Mouse (Mus musculus): ENCODE results near the gene Nos1ap.

Gene Nos1ap

DNA sequence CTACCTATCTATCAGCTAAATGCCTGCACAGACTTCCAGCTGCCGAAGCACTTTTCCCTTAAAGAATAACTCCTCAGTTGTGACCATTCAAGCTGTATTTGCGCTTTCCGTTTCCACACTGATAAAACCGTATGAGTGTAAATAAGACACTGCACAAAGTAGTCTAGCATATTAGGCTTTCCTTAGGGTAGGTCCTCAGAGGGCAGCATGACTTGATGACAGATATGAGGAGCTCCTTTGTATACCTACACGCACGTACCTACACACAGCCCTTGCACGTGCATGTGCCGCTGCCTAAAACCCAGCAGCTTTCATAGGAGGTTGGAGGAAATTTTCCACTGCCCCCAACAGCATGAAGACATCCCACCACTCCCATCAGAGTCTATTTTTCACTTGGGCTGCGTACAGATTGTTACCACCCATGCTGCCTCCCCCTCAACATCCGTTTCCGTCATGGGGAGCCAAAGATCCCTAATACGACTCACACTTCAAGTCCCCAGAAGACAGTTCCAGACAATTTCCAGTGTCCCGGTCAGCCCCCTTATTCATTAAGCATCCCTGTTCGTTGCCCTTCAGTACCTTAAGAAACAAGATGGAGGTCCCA is 41.4 kb downstream of the Nos1ap start:
- no peak for DNase-seq (ENCODE audit: low spot score in 2 of 2)

DNA sequence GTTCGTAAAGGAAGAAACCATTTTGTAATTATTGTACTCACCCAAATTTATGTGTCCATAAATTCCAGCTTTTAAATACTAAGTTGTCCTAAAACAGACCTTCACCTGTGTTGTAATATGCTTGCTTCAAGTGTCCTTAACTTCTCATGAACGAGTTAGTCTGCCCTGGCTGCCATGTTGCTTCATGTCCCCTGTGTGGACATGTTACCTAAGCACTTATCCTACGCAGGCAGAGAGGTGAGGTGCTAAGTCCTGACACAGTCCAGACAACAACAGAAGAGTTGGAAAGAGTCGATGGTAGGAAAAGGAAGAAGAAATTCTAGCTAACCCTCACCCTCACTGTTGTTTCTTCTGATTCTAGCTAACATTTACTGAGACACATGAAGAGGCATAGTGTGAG is 43.4 kb downstream of the Nos1ap start:
- no peak for DNase-seq (ENCODE audit: low spot score in 2 of 2)

DNA sequence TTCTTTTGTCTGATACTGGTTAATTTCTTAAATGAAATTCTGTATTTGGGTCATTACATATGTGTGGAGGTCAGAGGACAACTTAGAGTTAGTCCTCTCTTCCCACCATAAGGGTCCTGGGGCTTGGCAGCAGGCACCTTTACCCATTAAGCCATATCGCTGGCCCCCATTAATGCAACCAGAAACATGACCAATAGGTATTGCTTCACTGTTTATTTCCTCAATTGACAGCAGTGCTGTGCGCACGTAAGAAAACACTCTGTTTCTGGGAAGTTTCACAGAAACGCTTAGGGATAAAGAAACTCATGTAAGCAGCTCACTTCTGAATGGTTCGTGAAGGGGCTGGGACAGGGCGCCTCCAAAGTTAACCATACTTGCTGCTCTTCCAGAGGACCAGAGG is 44.4 kb downstream of the Nos1ap start:
- DNase-seq (ENCODE audit: low spot score in 2 of 2), result no peak

DNA sequence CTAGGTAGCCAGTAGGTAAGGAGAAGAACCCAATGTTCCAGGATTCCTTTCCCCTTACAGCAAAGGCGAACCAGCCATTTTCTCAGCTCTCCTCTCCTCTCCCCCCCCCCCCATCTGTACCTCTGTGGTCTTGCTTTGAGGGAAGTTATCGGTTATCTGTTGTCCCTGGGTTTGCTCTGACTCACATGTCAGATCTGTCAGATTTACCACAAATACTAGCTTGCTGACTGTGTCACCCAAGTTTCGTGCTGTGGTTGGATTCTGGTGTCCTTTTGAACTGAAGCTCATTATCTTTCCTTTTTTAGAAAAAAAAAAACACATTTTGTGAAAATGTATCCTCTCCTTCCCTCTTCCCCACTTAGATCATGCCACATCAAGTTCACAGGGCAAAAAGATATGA is 50.2 kb downstream of the Nos1ap start:
- no peak for DNase-seq (ENCODE audit: low spot score in 2 of 2)

DNA sequence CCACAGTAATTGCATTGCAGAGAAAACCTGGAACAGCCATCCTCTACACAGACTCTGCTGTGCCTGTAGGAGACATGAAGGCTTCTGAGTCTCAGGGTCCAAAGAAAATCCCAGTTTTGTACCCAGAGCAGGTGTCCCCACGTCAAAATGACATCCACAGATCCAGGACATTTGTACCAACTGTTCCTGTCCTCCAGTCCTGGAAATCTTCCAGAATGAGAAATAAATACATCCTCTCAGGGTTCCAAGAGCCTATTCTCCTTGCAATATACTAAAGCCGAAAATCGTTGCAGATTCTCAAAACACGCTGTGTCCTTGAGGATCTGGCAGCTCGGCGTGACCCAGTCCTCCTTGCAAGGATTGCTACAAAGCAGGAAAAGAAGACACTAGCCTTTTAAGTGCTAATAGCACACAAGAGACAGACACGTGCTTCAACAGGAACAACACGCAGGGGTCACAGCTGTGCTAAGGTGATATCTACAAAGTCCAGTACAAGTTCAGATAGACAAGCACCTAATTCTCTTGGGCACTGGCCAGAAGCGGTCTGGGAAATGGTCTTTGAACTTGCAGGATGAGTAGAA is 51.1 kb downstream of the Nos1ap start:
- DNase-seq (ENCODE audit: low spot score in 2 of 2), result no peak

DNA sequence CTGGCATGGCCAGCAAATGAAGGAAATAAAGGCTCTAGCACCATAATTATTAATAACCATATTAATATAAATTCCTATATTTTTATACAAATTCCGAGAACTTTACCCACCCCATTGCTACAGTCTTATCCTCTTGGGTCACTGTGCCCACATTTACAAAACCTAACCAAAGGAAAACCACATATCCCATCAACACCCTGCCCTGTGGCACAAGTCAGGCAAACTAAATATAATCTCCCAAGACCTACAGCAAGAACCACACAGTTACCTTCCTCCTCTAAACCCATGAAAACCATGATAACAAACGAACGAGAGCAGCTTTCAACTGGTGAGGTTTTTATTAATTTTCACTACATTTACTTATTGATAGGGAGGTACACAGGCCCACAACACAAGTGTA is 53.3 kb downstream of the Nos1ap start:
- DNase-seq (ENCODE audit: low spot score in 2 of 2), result no peak

DNA sequence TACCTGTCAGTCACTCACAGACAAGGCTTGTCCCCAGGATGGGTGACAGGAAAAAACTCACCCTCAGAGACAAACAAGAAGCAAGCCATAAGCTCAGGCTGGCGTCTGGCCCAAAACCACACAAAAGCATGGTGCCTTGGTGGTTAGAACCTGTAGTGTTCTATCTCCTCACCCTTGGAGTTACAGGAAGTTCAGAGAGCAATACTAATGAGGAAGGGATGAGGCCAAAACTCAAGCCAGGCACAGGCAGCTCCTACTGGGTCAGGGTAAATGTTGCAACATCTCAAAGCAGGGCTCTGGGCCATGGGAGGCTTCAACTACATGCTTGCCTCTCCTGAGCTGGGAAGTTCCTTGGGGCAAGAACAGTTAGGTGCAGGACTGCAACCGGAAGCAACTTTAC is 54.4 kb downstream of the Nos1ap start:
- DNase-seq (ENCODE audit: low spot score in 2 of 2), result no peak

DNA sequence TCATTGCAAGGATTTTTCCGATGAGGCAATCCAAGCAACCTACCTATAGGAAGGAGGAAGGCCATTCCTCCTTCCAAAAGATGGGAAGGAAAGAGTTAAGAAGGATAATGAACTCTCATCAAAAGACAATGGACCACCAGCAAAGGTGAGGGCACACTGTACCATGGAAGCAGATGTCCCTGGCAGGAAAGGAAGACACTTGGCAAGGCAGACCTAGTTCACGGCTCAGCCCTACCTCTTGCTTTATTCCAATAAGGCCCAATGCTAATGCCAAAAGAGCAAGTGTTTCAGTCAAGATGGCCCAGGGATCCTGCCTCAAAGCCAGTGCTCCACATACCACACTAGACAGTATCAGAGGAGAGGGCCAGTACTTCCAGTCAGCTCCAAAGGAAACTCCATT is 58.4 kb downstream of the Nos1ap start:
- no peak for DNase-seq (ENCODE audit: low spot score in 2 of 2)

DNA sequence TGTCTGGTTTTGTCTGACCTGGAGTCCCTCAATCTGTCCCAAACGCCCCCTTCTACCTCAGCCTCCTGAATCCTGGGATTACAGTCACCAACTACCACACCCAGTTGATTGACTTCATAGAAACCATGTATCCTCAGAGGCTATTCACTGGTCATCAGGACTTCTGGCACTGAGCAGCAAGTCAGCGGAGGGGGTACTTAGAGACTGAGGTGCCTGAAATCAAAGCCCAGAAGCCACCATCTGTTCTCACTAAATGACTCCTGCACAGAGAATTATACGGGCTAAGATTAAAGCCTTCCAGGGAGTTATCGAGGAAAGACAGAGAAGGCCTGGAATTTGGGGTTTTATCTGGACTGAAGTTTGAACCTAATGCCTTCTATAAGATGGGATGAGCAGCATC is 59.2 kb downstream of the Nos1ap start:
- no peak for DNase-seq (ENCODE audit: low spot score in 2 of 2)

DNA sequence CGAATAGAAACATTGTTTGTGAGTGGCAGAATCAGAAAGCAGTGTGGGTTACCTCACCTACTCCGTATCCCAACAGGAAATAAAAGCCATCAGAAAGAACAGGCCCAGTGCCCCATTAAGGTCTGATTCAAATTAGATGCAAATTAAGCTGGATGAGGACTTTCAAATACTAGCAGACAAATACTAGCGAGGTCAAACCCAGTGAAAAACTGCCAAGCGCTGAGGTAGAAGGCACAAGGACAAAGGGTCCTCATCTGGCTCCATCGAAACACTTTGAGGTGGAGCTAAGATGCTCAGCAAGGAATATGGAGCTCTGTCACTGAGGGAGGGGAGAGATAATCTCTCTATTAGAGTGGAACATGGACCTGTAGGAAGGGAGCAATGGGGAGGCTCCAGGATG is 66.8 kb downstream of the Nos1ap start:
- DNase-seq (ENCODE audit: low spot score in 2 of 2), result no peak

DNA sequence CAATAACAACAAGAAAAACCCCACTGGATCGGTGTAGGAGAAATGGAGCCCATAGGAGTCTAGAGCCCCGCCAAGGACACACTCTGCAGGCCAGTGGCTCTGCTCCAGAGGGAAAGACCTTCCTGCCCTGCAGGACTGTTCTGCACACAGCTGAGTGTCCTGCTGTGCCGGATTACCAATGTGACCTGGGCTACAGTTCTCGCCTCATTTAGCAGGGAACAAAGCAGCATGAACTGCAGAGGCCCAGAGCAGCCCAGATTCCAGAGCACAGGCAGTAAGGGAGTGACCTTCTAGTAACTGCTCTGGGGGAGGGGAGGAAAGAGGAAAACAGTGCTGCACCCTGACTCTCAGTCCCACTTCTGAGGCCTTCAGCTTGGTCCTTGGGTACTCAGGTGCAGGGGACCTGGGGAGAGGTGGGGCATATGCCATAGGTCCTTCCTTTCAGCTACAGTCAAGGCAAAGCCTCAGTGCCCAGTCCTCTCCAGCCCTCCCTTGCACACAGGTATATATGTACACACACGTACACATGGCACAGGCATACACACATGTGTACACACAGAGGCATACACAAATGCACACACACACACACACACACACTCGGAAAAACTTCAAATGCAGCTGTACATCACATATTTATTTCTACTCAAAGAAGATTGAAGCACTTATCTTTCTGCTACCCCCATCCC is 68.0 kb downstream of the Nos1ap start:
- no peak for DNase-seq (ENCODE audit: low spot score in 2 of 2)

DNA sequence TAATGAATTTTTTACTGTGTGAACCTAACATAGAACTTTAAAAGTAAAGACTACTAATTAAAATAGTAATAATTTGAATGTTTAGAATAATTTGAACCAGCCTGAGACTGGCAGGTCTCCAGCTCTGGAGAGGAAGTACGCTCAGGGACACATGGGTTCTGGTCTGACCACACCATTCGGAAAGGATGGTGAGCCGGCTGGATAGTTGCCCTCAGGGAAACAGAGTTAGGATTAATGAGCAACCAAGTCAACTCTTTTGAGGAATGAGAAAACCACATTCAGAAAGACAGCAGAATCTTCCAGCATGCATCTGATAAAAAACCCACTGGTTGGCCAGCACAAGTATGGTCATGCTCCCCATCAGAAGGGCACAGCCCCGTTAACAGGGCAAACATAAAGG is 69.5 kb downstream of the Nos1ap start:
- no peak for DNase-seq (ENCODE audit: low spot score in 2 of 2)

DNA sequence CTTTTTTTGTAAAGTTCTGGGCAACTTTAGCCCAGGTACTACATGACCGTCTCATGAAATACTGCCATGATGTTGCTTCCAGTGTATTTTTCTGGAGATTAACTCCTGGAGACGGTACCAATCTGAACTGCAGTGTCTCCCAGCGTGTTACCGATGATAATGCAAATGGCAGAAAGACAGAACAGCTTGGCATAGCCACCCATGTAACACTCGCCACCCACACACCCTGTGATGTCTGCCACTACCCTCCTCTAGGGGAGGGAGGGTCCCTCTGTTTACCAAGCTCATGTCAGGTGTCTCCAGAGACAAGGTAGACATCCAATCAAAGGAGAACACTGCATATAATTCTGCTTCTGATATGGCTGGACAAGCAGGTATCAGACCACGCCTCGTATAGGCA is 70.0 kb downstream of the Nos1ap start:
- no peak for DNase-seq (ENCODE audit: low spot score in 2 of 2)

DNA sequence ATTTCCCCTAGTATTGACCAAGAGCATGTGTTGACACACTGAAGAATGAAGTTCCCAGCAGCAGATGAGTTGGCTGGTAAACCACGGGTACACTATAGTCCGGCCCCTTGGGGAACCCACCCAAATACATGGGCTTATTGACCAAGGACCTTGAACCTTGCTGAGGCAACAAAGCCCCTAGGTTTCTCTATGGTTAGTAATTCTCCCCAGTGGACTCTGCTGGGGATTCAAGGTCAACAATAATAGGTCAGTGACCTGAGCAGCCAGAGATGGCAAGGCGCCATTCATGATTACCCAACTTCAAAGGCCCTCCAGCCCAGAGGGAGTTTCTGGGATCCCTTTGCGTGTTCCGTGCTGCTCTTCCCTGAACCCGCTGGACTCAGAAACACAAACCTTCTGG is 73.5 kb downstream of the Nos1ap start:
- no peak for DNase-seq (ENCODE audit: low spot score in 2 of 2)

DNA sequence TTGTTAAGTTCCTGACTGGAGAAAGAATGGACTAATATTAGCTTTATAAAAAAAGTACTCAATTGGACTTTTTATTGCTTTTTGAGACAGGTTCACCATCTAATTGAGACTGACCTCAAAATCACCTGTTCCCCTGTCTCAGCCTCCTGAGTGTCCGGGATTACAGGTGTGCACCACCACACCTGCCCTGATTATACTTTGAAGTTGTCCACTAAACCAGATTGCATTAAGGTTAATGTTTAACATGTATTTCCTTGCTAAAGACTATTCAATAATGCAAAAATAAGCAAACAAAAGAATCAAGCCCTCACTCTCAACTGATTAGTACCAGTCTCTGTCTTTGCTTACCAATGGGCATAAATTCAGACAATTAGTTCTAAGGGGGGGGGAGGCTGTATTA is 74.2 kb downstream of the Nos1ap start:
- DNase-seq (ENCODE audit: low spot score in 2 of 2), result no peak

DNA sequence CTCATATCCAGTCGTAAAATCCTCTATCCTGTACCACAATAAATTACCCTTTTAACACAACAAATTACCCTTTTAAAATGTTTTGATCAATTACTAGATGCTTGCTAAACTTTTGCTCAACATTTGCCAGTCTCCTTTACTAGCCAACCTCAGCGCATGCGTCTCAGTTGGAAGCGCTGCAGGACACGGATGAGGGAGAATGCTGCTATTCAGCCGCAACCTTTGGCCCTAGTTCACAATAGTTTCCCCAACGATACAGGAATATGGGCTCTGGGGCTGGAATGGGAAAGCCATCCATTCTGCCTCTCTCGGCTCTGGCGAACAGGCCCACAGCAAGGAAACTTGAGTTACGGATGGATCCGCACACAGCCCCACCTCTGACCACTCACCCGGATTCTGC is 75.4 kb downstream of the Nos1ap start:
- no peak for DNase-seq (ENCODE audit: low spot score in 2 of 2)

DNA sequence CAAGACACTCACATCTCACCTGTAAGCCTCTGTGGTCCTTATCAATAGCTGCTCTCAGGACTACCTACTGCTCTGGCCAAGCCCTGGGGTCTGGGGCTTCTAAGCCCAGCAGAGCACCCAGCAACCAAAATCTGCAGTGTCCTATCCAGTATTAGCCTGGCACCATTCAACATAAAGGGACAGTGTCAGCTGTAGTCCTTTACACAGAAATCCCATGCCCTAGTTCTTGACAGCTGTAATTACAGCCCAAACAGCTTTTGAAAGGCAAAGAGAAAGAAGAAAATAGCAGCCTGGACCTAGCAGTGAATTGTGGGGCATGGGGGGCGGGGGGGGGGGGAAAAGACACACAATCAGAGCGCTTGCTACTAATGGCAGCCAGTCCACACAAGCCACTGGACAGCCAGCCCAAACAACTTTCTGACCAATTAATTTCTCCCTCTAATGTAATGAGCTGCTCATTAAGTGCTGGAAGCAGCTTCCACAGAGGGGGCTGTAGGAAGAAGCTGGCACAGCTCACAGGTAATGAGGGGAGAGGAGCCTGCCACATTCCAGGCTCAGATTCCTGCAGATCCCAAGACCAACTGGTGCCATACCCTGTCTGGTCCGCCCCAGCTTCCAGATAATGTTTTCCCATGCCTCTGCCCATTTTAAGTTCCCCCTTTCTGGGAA is 77.1 kb downstream of the Nos1ap start:
- no peak for DNase-seq (ENCODE audit: low spot score in 2 of 2)

DNA sequence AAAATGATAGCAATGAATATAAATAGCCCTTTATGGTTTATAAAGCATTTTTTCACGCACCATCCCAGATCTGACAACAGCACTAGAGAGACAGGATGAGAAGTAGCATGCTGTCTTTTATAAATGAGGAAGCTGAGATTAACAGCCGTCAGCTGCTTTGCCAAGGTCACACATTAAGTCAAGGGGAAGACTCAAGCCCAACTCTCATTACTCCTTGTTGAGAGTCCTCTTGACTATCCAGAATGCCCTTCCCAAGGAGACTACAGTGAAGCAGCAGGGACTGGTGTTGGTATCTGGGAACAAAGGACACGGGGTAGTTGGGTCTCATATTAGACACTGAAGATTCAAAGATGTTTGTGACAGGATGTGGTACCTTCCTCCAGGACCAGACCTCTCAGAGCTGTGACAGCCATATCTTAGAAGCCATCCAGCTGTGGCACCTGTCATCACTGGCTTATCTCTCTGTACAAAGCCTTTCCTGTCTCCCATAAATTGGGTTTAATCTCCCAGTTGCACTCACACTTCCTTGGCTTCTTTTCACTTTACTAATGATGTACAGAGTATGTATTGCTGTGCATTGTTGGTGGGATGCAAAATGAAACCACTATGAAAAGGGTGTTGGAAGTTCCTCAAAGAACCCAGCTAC is 78.9 kb downstream of the Nos1ap start:
- no peak for DNase-seq (ENCODE audit: low spot score in 2 of 2)

DNA sequence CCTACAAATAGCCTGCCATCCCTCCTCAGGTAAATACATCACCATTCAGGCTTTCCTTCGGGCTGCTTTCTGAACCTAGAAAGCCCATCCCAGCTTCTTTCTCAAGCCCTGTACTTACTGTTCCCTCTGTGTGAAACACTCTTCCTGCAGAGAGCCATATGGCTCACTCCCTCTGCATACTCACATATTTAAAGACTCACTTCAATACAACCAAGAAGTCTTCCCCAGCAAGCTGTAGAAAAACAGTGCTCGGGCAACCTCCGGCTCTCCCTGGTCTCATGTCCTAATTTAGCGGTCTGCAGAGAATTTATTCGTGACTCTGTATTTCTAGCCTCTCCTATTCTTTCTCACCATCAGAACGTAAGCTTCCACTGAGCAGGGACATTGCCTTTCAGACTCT is 83.4 kb downstream of the Nos1ap start:
- DNase-seq (ENCODE audit: low spot score in 2 of 2), result no peak

DNA sequence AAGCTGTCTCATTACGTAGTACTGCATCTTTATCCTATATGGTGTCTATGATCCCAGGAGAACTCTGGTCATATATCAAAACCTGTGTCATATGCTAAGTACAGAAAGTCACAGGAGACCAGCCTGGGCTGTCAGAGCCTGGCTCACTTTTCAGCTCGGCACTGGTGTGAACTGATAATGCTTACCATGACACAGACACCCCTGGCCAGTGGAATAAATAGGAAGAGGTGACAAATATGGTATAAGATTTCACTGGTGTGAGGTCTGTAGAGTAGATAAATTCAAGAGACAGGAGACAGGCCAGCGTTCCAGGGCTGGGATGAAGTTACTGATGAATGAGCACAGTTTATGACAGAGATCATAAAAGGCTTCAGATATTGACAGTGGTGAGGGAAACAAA is 84.6 kb downstream of the Nos1ap start:
- DNase-seq (ENCODE audit: low spot score in 2 of 2), result no peak

DNA sequence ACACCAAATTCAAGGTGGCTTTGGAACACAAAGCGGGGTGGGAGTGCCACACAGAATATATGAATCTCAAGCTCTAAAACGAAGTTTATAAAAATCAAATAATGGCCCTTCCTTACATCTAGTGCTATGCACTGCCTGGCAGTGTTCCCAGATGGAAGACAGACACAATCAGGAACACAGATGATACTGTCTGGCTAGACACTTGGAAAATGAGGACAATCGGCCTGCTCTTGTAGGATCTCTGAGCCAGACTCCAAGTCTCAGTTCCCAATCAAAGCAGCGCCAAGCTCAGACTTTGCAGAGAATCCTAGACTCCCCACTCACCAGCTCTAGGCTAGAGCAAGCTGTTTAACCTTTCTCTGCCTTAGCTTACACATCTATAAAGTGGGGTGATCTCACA is 85.3 kb downstream of the Nos1ap start:
- no peak for DNase-seq (ENCODE audit: low spot score in 2 of 2)

DNA sequence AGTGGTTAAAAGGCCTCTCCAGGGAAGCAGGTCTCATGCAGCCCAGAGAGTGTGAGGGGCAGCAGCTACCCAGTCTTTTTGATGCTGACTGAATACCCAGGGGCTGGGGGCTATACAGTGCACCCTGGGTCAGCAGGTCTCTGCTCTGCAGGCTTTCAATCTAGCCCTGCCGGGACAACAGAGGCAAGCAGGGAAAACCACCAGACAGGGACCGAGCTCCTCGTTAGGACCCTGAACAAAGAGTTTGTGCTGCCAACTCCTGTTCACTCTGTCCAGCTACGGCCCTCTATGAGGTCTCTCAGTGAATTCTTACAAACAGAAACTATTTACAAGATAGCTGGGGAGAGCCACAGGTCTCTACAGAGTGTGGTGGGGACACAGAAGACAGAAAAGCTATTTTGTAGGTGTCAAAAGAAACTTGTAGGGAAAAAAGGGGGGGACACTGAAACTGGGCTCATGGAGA is 86.4 kb downstream of the Nos1ap start:
- DNase-seq (ENCODE audit: low spot score in 2 of 2), result no peak
